Mouse (Mus musculus): ENCODE data around the gene Lin7b. TPM values are rescaled to one million over a fixed set of nuclear protein-coding genes. Genes with fewer than 3 reads are reported as not detected.
"Not testable (repeated sequence)": the region's sequence is repeated elsewhere in the genome, so short reads cannot be mapped to it uniquely, and the experiment has no call there.

Lin7b gene
- 0.49 and 0.79 TPM in 2 replicates for polyA plus RNA-seq (2015; fragmentation: Nextera tagmentation; extraction: Ambion mirVana)

DNA sequence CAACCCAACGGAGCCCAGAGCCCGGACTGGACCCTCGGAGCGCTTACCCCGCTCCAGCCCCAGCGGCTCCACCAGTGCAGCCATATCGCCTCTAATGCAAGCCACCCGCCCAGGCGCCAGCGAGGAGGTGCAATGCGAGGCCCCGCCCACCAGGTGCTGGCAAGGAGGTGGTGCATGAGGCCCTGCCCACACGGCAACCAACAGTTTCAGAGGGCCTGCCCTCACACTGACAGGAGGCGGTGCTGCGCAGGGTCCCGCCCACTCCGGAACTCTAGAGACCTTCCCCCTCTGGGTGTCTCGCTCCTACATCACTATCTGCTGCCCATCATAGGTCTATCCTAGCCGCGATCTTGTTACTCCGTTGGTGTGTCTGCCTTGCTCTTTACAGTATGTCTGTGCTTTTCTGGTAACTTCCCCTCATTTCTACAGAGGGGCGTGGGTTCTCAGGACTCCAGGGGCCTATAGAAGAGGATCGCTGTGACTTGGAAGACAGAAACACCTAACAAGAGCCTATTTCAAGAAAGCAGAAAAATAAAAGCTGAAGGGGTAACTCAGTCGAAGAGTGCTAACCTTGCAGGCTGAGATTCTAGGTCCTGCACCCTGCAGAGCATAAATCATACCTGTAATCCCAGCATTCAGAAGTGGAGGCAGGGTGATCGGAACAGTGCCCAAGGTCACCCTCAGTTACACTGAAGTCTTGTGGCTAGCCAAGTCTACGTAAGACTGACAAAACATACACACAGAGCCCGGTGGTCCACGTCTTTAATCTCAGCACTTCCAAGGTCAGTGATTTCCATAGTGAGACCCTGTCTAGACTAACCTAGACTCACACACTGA, at the start of gene Lin7b:
Gene Lin7b, minus strand, starts transcription at position 109 of the 837 bp plus-strand sequence.
- DNase-seq (ENCODE audit: low spot score) = peak; percentile 93

- no peak for DNase-seq (ENCODE audit: low spot score)
Observed at GRCm38 (mm10) chr7:45417962-45418492, 47.6 kb upstream of the Lin7b start.

DNA sequence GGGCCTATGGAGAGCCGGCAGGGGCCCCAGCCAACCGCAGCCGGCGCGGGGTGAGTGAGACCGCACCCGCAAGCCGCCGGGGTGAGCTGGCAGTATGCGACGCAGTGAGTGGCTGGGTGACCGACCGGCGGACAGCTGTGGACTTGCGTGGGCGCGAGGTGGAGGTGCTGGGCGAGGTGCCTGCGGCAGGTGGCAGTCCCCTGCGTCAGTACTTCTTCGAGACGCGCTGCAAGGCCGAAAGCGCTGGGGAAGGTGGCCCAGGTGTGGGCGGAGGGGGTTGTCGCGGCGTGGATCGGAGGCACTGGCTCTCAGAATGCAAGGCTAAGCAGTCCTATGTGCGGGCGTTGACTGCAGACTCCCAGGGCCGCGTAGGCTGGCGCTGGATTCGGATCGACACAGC, 45.3 kb upstream of the Lin7b start:
- DNase-seq (ENCODE audit: low spot score) = peak; percentile 38

- no peak for DNase-seq (ENCODE audit: low spot score)
Observed at GRCm38 (mm10) chr7:45414740-45415224, 44.4 kb upstream of the Lin7b start.

DNA sequence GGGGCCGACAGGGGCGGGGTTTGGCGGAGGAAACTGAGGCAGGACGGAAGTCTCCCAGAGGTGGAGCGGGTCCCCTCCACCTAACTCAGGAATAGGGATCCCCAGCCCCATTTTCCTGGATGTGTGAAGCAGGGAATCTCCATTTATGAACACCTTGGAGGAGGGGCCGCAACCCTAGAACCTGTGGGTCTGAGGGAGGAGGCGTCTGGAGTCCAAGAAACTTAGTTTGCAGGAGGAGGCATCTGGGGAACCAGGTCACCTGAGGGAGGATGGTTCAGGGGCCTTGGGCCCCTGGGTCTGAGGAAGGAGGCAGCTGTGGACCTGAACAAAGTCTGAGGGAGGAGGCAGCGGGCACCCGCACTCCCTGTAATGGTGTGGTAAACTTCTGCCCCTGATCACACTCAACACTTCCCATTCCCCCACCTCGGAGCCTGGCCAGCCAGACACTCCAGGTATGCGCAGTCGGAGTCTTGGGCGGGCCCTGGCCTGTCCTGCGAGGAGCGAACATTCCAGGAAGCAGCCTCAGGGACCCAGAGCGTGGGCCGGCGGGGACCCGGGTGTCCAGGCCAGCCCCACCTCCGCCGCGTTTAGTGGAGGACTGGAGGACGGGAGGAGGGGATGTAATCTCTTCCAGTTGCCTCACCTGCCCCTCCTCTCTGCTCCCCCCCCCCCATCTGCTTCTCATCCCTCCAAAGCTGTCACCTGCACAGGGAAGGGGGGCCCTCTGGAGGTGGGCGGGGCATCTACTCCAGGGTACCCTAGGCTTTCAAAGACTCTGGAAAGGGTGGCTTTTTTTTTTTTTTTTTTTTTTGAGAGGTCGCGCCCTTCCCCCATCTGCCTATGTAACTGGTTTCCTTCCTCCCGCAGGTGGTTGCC, 43.7 kb upstream of the Lin7b start:
- no peak for DNase-seq (ENCODE audit: low spot score)

DNA sequence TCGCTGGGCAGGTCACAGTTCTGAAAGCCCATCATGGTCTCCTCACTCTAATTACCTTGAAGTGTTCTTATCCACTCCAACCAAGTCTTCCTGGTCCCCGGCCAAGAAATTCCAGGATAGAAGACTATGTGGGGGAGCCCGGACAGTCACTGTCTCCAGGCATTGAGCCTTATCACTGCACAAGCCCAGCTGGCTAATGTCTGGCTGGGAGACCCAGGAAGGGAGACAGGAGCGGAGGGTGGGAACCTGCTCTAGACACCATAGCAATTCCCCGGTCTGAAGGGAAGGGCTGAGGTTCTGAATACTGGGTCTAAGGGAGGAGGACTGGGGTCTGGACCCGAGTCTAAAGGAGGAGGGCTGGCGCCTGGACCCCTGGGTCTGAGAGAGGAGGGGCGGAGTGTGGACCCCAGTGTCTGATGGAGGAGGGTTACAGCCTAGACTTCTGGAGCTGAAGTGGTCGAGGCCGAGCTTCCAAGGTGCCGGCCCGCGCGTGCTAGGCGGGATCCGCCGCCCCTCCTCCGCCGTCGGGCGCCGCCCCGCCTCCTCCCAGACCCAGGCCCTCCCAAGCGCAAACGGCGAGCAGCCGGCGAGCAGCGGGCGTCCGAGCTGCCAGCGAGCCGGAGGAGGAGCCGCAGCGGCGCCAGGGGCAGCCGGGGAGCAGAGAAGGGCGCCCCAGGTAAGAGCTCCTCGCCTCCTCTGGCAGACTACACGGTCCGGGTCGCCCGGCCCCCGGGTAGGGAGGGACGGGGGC, 42.9 kb upstream of the Lin7b start, which contains the start of gene Ntf5:
Gene Ntf5, plus strand, starts transcription at position 583 of the 751 bp plus-strand sequence.
- DNase-seq (ENCODE audit: low spot score) = peak; percentile 10

- DNase-seq (ENCODE audit: low spot score) = no peak
Observed at GRCm38 (mm10) chr7:45412421-45412820, 42.0 kb upstream of the Lin7b start.

GRCm38 (mm10) chr7:45409497-45410163, 39.2 kb upstream of the Lin7b start:
- no peak for DNase-seq (ENCODE audit: low spot score)

DNA sequence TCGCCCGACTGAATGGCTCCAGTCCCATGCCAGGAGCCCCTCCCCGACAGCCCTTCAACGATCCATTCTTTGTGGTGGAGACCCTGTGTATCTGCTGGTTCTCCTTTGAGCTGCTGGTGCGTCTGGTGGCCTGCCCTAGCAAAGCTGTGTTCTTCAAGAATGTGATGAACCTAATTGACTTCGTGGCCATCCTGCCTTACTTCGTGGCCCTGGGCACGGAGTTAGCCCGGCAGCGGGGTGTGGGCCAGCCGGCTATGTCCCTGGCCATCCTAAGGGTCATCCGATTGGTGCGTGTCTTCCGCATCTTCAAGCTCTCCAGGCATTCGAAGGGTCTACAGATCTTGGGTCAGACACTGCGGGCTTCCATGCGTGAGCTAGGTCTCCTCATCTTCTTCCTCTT, 38.6 kb upstream of the Lin7b start:
- no peak for DNase-seq (ENCODE audit: low spot score)

- DNase-seq (ENCODE audit: low spot score) = no peak
Observed at GRCm38 (mm10) chr7:45408351-45408750, 38.0 kb upstream of the Lin7b start.

- DNase-seq (ENCODE audit: low spot score) = no peak
Observed at GRCm38 (mm10) chr7:45407836-45408235, 37.5 kb upstream of the Lin7b start.

- no peak for DNase-seq (ENCODE audit: low spot score)
Observed at GRCm38 (mm10) chr7:45406157-45407156, 36.1 kb upstream of the Lin7b start.

DNA sequence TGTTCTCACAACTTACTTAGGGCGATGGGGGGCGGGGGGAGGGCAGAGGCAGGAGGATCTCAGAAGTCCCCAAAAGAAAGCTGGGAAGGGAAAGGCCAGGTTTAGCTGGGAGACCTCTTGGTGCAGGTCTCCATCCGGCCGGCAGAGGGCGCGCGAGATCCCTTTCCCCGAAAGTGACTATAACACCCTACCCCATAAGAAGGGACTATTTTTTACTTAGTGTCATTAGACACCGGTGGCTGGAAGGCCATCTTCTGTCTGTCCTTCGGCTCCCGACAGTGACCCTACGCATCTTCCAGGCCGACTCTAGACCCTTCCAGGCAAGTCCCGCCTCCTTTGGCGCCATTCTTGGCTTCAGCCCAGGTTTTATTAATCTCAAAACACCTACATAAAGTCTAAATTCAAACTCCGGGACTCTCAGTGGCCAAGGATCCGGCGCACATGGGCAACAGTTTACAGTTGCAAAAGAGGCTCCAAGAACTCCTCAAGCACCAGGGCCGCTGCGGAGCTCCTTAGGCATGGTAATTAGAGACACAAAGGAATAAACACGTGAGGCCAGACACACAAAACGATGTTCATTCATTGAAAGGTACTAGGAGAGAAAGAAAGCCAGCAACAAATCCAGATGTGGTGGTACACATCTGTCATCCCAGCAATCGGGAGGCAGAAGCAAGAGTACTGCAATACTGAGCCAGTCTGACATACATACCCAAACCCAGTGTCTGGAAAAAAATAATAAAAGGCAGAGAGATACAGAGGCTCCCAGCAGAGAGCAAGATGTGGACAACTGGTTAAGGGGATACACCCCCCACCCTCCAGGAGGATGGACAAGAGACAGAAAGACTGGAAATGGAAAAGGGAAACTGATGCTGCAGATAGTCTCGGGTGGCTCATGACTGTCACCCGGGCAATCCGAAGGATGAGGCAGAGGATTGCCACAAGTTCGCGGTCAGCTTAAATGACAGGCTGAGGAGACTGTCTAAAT, 35.0 kb upstream of the Lin7b start, which contains the start of gene Kcna7:
Gene Kcna7, plus strand, starts transcription at position 563 of the 985 bp plus-strand sequence.
- peak; percentile 50 for DNase-seq (ENCODE audit: low spot score)

GRCm38 (mm10) chr7:45403532-45404261, 33.3 kb upstream of the Lin7b start:
- DNase-seq (ENCODE audit: low spot score) = peak; percentile 80

DNA sequence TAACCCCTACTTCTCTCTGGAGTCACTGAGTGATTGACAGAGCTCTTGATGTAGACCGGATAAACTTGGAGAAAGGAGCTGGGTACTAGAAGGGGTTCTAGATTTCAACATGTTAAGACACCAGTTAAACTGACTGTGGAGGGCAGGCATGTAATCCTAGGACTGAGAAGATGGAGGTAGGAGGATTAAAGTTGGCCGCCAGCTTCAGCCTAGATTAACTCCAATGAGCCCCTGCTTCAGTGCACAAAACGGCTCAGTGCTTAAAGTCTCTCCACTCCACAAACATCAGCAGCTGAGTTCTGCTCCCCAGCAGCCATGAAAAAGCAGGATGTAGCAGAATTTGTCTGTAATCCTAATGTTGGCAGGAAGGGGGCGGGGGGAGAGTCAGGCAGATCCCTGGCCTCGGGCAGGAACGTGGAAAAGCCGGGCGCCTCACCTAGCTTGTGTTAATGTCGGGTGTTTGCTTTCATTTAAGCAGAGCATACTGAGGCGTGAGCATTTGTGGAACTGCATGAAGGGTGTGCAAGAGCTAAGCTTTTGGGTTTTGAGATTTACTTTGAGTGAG, 31.2 kb upstream of the Lin7b start:
- no peak for DNase-seq (ENCODE audit: low spot score)

GRCm38 (mm10) chr7:45396787-45397186, 26.4 kb upstream of the Lin7b start:
- no peak for DNase-seq (ENCODE audit: low spot score)

GRCm38 (mm10) chr7:45396337-45396775, 26.0 kb upstream of the Lin7b start:
- not testable (repeated sequence) for DNase-seq (ENCODE audit: low spot score)

Measured in thymus, postnatal 0 days (tissue).